Mouse (Mus musculus) lung, postnatal 0 days (tissue): ENCODE data around the gene Corin. TPM values are rescaled to one million over a fixed set of nuclear protein-coding genes. Genes with fewer than 3 reads are reported as not detected.

Experiments used
- ATAC-seq: fragments of 200-750 bp; cut with Nextera tagmentation; 2 replicates; pipeline ENCODE4 v1.8.0; 2017; ENCODE audit warnings: moderate library complexity
- DNase-seq: peaks from one replicate; pipeline ENCODE4 v3.0.0-alpha.2; 2016; ENCODE audit warnings: low spot score
- H3K27ac ChIP-seq: fragments of 300-500 bp; sonication (generic); 2 replicates; pipeline ENCODE4 v1.5.1; 2014; ENCODE audit warnings: antibody characterized with exemption, mild to moderate bottlenecking, low read length, mixed read lengths
- H3K27me3 ChIP-seq: fragments of 300-500 bp; sonication (generic); replicated peaks from 2 replicates; pipeline ENCODE4 v1.6.1; 2014; ENCODE audit warnings: low read length, mixed read lengths; ENCODE audit not compliant: insufficient read depth
- H3K36me3 ChIP-seq: fragments of 300-500 bp; sonication (generic); 2 replicates; pipeline ENCODE4 v1.6.1; 2014; ENCODE audit warnings: low read length, mixed read lengths; ENCODE audit not compliant: insufficient read depth
- H3K4me1 ChIP-seq: fragments of 300-500 bp; sonication (generic); 2 replicates; pipeline ENCODE4 v1.6.1; 2014; ENCODE audit warnings: antibody characterized with exemption, low read depth, low read length, mixed read lengths; ENCODE audit not compliant: insufficient read depth
- H3K4me2 ChIP-seq: fragments of 300-500 bp; sonication (generic); replicated peaks from 2 replicates; pipeline ENCODE4 v1.6.1; 2014; ENCODE audit warnings: low read depth, mild to moderate bottlenecking, low read length, moderate library complexity, mixed read lengths
- H3K4me3 ChIP-seq: fragments of 300-500 bp; sonication (generic); 2 replicates; pipeline ENCODE4 v1.5.1; 2014; ENCODE audit warnings: low read depth, low read length
- H3K9ac ChIP-seq: fragments of 300-500 bp; sonication (generic); replicated peaks from 2 replicates; pipeline ENCODE4 v1.6.1; 2014; ENCODE audit warnings: low read depth, mild to moderate bottlenecking
- H3K9me3 ChIP-seq: fragments of 300-500 bp; sonication (generic); 2 replicates; pipeline ENCODE4 v1.6.1; 2016; ENCODE audit warnings: low read length, mixed read lengths
- CTCF ChIP-seq: IDR thresholded peaks from 2 replicates; pipeline ENCODE4 v1.5.1; 2016; ENCODE audit warnings: antibody characterized with exemption, mild to moderate bottlenecking
- EP300 ChIP-seq: IDR thresholded peaks from 2 replicates; pipeline ENCODE4 v1.6.1; 2016; ENCODE audit warnings: antibody characterized with exemption, mild to moderate bottlenecking, control low read depth
- WGBS: fragments of 180-500 bp; shearing (Covaris S2); extraction: QIAGEN DNeasy Blood & Tissue Kit; methylation state at CpG from one replicate; pipeline ENCODE4 v1.1.7; 2014; 5-methylcytosine and 5-hydroxymethylcytosine counted together
- polyA plus RNA-seq: library from polyadenylated mRNA; unstranded; fragments of >200 nt; fragmentation: Nextera tagmentation; extraction: Ambion mirVana; gene quantifications from 2 replicates; pipeline ENCODE4 v1.2.1, GENCODE M21; 2015

Gene Corin
- polyA plus RNA-seq, 1 experiment from 2014 or later: 0.85 TPM

GRCm38 (mm10) chr5:72363838-72364237, 140.4 kb downstream of the Corin start:
- no peaks in the 10 kb centered on the region for H3K9me3 ChIP-seq
- TF ChIP-seq EP300: no peak
- TF ChIP-seq CTCF: no peak

GRCm38 (mm10) chr5:72353746-72354145, 150.5 kb downstream of the Corin start:
- H3K9ac ChIP-seq: no peak overlapping the region
- no peak for ATAC-seq
- TF ChIP-seq EP300 (no peak), CTCF (no peak)

More at GRCm38 (mm10) chr5:72363838-72364237, 140.4 kb downstream of the Corin start:
- Histone ChIP-seq H3K36me3 (no peaks in the 10 kb centered on the region), H3K9ac (no peak overlapping the region), H3K27ac (no peak overlapping the region), H3K4me1 (no peaks in the 10 kb centered on the region), H3K27me3 (no peaks in the 10 kb centered on the region), H3K4me2 (no peak overlapping the region), H3K4me3 (no peak overlapping the region)
- DNase-seq: no peak
- WGBS: 59% methylated on average over 3 of the region's 3 CpGs
- ATAC-seq: no peak

GRCm38 (mm10) chr5:72350081-72350758, 154.1 kb downstream of the Corin start:
- Histone ChIP-seq H3K9me3 (no peaks in the 10 kb centered on the region), H3K4me3 (no peak overlapping the region), H3K4me1 (no peaks in the 10 kb centered on the region), H3K9ac (no peak overlapping the region), H3K36me3 (no peaks in the 10 kb centered on the region), H3K27me3 (no peaks in the 10 kb centered on the region), H3K4me2 (no peak overlapping the region), H3K27ac (no peak overlapping the region)
- 32% methylated on average over 5 of the region's 5 CpGs for WGBS
- TF ChIP-seq CTCF: peak; percentile 85
- TF ChIP-seq EP300: no peak
- peak; percentile 75 for DNase-seq
- peak; percentile 68; the same call in 1 of the 2 replicates for ATAC-seq

More at GRCm38 (mm10) chr5:72353746-72354145, 150.5 kb downstream of the Corin start:
- Histone ChIP-seq H3K9me3 (no peaks in the 10 kb centered on the region), H3K36me3 (no peaks in the 10 kb centered on the region), H3K27me3 (no peaks in the 10 kb centered on the region), H3K4me2 (no peak overlapping the region), H3K4me1 (no peaks in the 10 kb centered on the region), H3K4me3 (no peak overlapping the region), H3K27ac (no peak overlapping the region)
- 65% methylated on average over 4 of the region's 4 CpGs for WGBS
- DNase-seq: no peak

GRCm38 (mm10) chr5:72348591-72348990, 155.7 kb downstream of the Corin start:
- H3K4me2 ChIP-seq: no peak overlapping the region
- DNase-seq: no peak
- 42% methylated on average over 2 of the region's 2 CpGs for WGBS

GRCm38 (mm10) chr5:72335873-72336272, 168.4 kb downstream of the Corin start:
- H3K4me1 ChIP-seq: no peaks in the 10 kb centered on the region
- 62% methylated on average over 5 of the region's 5 CpGs for WGBS
- no peaks in the 10 kb centered on the region for H3K9me3 ChIP-seq
- H3K4me2 ChIP-seq: no peak overlapping the region
- H3K27ac ChIP-seq: no peak overlapping the region
- H3K4me3 ChIP-seq: no peak overlapping the region
- TF ChIP-seq EP300 (no peak), CTCF (no peak)
- H3K36me3 ChIP-seq: no peaks in the 10 kb centered on the region
- H3K27me3 ChIP-seq: no peaks in the 10 kb centered on the region
- ATAC-seq (no peak), DNase-seq (no peak)
- no peak overlapping the region for H3K9ac ChIP-seq

More at GRCm38 (mm10) chr5:72348591-72348990, 155.7 kb downstream of the Corin start:
- Histone ChIP-seq H3K4me1 (no peaks in the 10 kb centered on the region), H3K9me3 (no peaks in the 10 kb centered on the region), H3K27me3 (no peaks in the 10 kb centered on the region), H3K36me3 (no peaks in the 10 kb centered on the region), H3K4me3 (no peak overlapping the region), H3K9ac (no peak overlapping the region), H3K27ac (no peak overlapping the region)
- TF ChIP-seq EP300 (no peak), CTCF (no peak)
- ATAC-seq: no peak

GRCm38 (mm10) chr5:72332901-72333300, 171.4 kb downstream of the Corin start:
- ATAC-seq (no peak), DNase-seq (no peak)
- H3K9me3 ChIP-seq: no peaks in the 10 kb centered on the region
- no peaks in the 10 kb centered on the region for H3K36me3 ChIP-seq
- H3K4me3 ChIP-seq: no peak overlapping the region
- no peaks in the 10 kb centered on the region for H3K4me1 ChIP-seq
- no peak overlapping the region for H3K4me2 ChIP-seq
- TF ChIP-seq CTCF (no peak), EP300 (no peak)
- H3K27me3 ChIP-seq: no peaks in the 10 kb centered on the region
- WGBS: 88% methylated on average over 10 of the region's 10 CpGs
- H3K9ac ChIP-seq: no peak overlapping the region
- no peak overlapping the region for H3K27ac ChIP-seq
